Mouse (Mus musculus) hindbrain, embryonic 15.5 days (tissue): Measurements from ENCODE around the gene Pold1. TPM values are rescaled to one million over a fixed set of nuclear protein-coding genes. Genes with fewer than 3 reads are reported as not detected.

Experiments used
- ATAC-seq: fragments of 200-750 bp; cut with Nextera tagmentation; 2 replicates; pipeline ENCODE4 v1.8.0; 2017; ENCODE audit warnings: low read depth, moderate number of reproducible peaks, moderate TSS enrichment; ENCODE audit not compliant: low FRiP score
- H3K27ac ChIP-seq: fragments of 300-500 bp; sonication (generic); replicated peaks from 2 replicates; pipeline ENCODE4 v1.5.1; 2015; ENCODE audit warnings: mild to moderate bottlenecking, inconsistent platforms
- H3K27me3 ChIP-seq: fragments of 300-500 bp; sonication (generic); 2 replicates; pipeline ENCODE4 v1.6.1; 2015; ENCODE audit warnings: control low read depth, inconsistent platforms
- H3K36me3 ChIP-seq: fragments of 300-500 bp; sonication (generic); 2 replicates; pipeline ENCODE4 v1.6.1; 2015; ENCODE audit warnings: control low read depth, inconsistent platforms
- H3K4me1 ChIP-seq: fragments of 300-500 bp; sonication (generic); replicated peaks from 2 replicates; pipeline ENCODE4 v1.6.1; 2015; ENCODE audit warnings: control low read depth, inconsistent platforms
- H3K4me2 ChIP-seq: fragments of 300-500 bp; sonication (generic); 2 replicates; pipeline ENCODE4 v1.6.1; 2015; ENCODE audit warnings: moderate library complexity, mild to moderate bottlenecking, inconsistent platforms
- H3K4me3 ChIP-seq: fragments of 300-500 bp; sonication (generic); 2 replicates; pipeline ENCODE4 v1.5.1; 2015; ENCODE audit warnings: mild to moderate bottlenecking, inconsistent platforms
- H3K9ac ChIP-seq: fragments of 300-500 bp; sonication (generic); 2 replicates; pipeline ENCODE4 v1.6.1; 2015; ENCODE audit warnings: inconsistent platforms
- H3K9me3 ChIP-seq: fragments of 300-500 bp; sonication (generic); 2 replicates; pipeline ENCODE4 v1.6.1; 2016; ENCODE audit warnings: control low read depth, inconsistent platforms
- WGBS: fragments of 180-500 bp; shearing (Covaris S2); methylation state at CpG from one replicate; pipeline ENCODE4 v1.1.7; 2015; 5-methylcytosine and 5-hydroxymethylcytosine counted together
- polyA plus RNA-seq: library from polyadenylated mRNA; unstranded; fragments of >200 nt; fragmentation: Nextera tagmentation; extraction: Ambion mirVana; gene quantifications from 2 replicates; pipeline ENCODE4 v1.2.1, GENCODE M21; 2015

Pold1 gene
- polyA plus RNA-seq, 1 experiment from 2014 or later, result 29.4 TPM

DNA sequence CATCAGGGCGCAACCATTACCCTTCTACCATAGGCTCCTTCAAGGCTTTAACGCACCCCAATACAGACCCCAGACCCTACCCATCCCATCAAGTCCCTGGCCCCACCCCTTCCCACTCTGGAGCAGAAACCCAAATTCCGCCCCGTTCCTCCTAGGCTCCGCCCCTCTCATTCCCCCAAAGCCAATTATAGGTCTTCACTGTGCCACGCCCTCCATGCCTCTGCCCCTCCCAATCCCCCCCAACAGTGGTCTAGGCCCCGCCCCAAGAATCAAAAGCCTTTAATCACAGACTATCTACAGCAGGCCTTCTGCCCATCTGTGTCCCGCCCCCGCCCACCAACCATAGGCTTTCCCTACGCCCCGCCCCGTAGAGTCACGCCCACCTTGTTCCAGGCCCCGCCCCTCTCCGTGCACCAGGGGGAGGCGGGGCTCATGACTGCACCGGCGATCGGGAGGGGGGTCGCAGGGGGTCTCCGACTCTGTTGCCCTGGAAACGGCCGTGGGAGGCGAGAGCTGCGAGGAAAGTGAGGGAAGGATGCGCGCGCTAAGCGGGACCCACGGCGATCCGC, 4.6 kb upstream of the Pold1 start:
- Histone ChIP-seq H3K27ac (peak overlapping the region; percentile 88), H3K36me3 (peaks cover 13% of the 10 kb centered on the region), H3K4me1 (peaks cover 18% of the 10 kb centered on the region), H3K9me3 (no peaks in the 10 kb centered on the region), H3K4me2 (peak overlapping the region; percentile 83), H3K4me3 (peak overlapping the region; percentile 97), H3K27me3 (no peaks in the 10 kb centered on the region), H3K9ac (peak overlapping the region; percentile 48)
- WGBS, result under 1% methylated on average over 32 of the region's 32 CpGs
- ATAC-seq, result peak; percentile 70

DNA sequence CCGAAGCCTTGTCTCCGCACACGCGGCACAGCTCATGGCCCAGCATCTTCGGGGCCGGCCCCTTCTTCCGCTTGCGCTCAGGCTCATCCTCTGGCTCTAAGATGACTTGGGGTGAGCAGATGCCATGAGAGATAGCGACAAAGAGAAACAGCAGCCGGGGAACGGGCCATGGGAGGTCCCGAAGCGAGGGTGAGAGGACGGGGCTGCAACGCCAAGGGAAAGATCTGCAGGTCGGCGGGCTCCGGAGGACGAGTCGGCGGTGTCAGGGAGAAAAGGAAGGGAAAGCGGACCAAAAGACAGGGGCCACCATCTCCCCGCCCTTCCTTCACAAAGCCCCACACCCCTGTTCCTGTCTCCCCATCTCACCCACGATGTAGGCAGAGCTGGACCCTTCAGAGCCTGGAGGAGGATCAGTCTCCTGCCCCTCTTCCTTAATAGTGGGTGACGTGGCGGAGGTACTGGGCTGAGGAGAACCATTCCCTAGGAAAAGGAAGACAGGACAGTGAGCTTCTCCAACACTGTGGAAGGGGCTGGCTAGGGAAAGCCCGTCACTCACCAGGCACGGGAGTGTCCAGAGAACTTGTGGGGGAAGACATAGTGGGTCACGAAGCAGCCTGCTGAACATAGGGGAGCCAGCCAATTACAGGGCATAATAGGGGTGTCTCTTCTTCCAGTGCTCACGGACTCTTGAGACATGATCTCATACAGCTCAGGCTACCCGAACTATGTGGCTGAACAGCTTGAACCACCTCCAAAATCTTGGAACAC, 3.7 kb upstream of the Pold1 start:
- peaks cover 13% of the 10 kb centered on the region for H3K36me3 ChIP-seq
- H3K27me3 ChIP-seq, result no peaks in the 10 kb centered on the region
- 0 out of 2 replicates have a peak overlapping the region, but pooled peaks have one; percentile 88 for H3K27ac ChIP-seq
- no peaks in the 10 kb centered on the region for H3K9me3 ChIP-seq
- peaks cover 27% of the 10 kb centered on the region for H3K4me1 ChIP-seq
- H3K9ac ChIP-seq, result no peak overlapping the region
- 88% methylated on average over 31 of the region's 31 CpGs for WGBS
- peak overlapping the region; percentile 83 for H3K4me2 ChIP-seq
- H3K4me3 ChIP-seq, result peak overlapping the region; percentile 97
- no peak for ATAC-seq

GRCm38 (mm10) chr7:44551731-44552130, 3.1 kb upstream of the Pold1 start:
- H3K4me3 ChIP-seq, result no peak overlapping the region
- WGBS, result 82% methylated on average over 21 of the region's 22 CpGs
- H3K4me2 ChIP-seq, result no peak overlapping the region

GRCm38 (mm10) chr7:44551301-44551700, 2.7 kb upstream of the Pold1 start:
- peaks cover 28% of the 10 kb centered on the region for H3K4me1 ChIP-seq
- no peak overlapping the region for H3K4me3 ChIP-seq
- no peak overlapping the region for H3K4me2 ChIP-seq
- H3K9ac ChIP-seq, result no peak overlapping the region
- no peaks in the 10 kb centered on the region for H3K27me3 ChIP-seq
- peaks cover 13% of the 10 kb centered on the region for H3K36me3 ChIP-seq
- ATAC-seq, result no peak
- WGBS, result 97% methylated on average over 21 of the region's 21 CpGs
- H3K27ac ChIP-seq, result no peak overlapping the region
- H3K9me3 ChIP-seq, result no peaks in the 10 kb centered on the region

More at GRCm38 (mm10) chr7:44551731-44552130, 3.1 kb upstream of the Pold1 start:
- H3K9ac ChIP-seq, result no peak overlapping the region
- peaks cover 13% of the 10 kb centered on the region for H3K36me3 ChIP-seq
- no peaks in the 10 kb centered on the region for H3K9me3 ChIP-seq
- ATAC-seq, result no peak
- no peak overlapping the region for H3K27ac ChIP-seq
- H3K4me1 ChIP-seq, result peaks cover 28% of the 10 kb centered on the region
- no peaks in the 10 kb centered on the region for H3K27me3 ChIP-seq

- no peak overlapping the region for H3K9ac ChIP-seq
- peaks cover 13% of the 10 kb centered on the region for H3K36me3 ChIP-seq
- 97% methylated on average over 12 of the region's 12 CpGs for WGBS
- no peak overlapping the region for H3K4me2 ChIP-seq
- H3K4me3 ChIP-seq, result no peak overlapping the region
- peaks cover 28% of the 10 kb centered on the region for H3K4me1 ChIP-seq
- H3K27me3 ChIP-seq, result no peaks in the 10 kb centered on the region
- H3K27ac ChIP-seq, result no peak overlapping the region
- no peak for ATAC-seq
- no peaks in the 10 kb centered on the region for H3K9me3 ChIP-seq
These were observed 1.7 kb upstream of the Pold1 start for GRCm38 (mm10) chr7:44550409-44550678.

GRCm38 (mm10) chr7:44549621-44550408, 1.2 kb upstream of the Pold1 start:
- H3K4me2 ChIP-seq, result no peak overlapping the region
- ATAC-seq, result no peak
- peaks cover 13% of the 10 kb centered on the region for H3K36me3 ChIP-seq
- no peak overlapping the region for H3K27ac ChIP-seq
- H3K9ac ChIP-seq, result no peak overlapping the region
- no peaks in the 10 kb centered on the region for H3K27me3 ChIP-seq
- H3K4me3 ChIP-seq, result no peak overlapping the region
- peaks cover 28% of the 10 kb centered on the region for H3K4me1 ChIP-seq
- no peaks in the 10 kb centered on the region for H3K9me3 ChIP-seq
- 94% methylated on average over 23 of the region's 23 CpGs for WGBS

- Histone ChIP-seq H3K9ac (peak overlapping the region; percentile 56), H3K4me1 (peaks cover 18% of the 10 kb centered on the region), H3K27me3 (no peaks in the 10 kb centered on the region), H3K4me3 (peak overlapping the region; percentile 62), H3K27ac (no peak overlapping the region), H3K4me2 (peak overlapping the region; percentile 99), H3K36me3 (peaks cover 13% of the 10 kb centered on the region), H3K9me3 (no peaks in the 10 kb centered on the region)
- no peak for ATAC-seq
- 22% methylated on average over 5 of the region's 5 CpGs for WGBS
These were observed 924 bp downstream of the Pold1 start for GRCm38 (mm10) chr7:44547725-44548124.

GRCm38 (mm10) chr7:44547041-44547440, 1.6 kb downstream of the Pold1 start:
- ATAC-seq, result no peak
- Histone ChIP-seq H3K9ac (no peak overlapping the region), H3K4me2 (peak overlapping the region; percentile 99; the same call in 1 of the 2 replicates), H3K4me1 (peaks cover 13% of the 10 kb centered on the region), H3K9me3 (no peaks in the 10 kb centered on the region), H3K36me3 (peaks cover 12% of the 10 kb centered on the region), H3K27ac (no peak overlapping the region), H3K4me3 (no peak overlapping the region), H3K27me3 (no peaks in the 10 kb centered on the region)
- 95% methylated on average over 13 of the region's 13 CpGs for WGBS

DNA sequence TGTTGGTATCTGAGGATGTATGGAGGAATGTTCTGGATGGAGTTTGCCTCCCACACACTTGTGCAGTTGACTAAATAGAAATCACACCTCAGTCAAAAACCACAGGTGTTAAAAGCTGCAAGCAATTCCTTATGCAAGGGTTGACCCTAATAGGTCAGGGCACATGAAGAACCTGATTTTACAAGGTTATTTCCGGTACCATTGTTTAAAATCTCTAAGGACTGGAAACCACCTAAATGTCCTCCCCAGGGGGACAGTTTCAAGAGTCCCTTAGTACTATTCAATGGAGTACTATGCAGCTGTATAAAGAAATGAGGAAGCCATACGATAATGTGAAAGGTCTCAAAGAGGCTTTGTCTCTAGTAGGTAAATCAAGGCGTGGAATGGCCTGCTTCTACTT, 2.4 kb downstream of the Pold1 start:
- Histone ChIP-seq H3K9me3 (no peaks in the 10 kb centered on the region), H3K4me2 (no peak overlapping the region), H3K27me3 (no peaks in the 10 kb centered on the region), H3K36me3 (peaks cover 9% of the 10 kb centered on the region), H3K4me3 (no peak overlapping the region), H3K4me1 (peaks cover 13% of the 10 kb centered on the region), H3K9ac (no peak overlapping the region), H3K27ac (no peak overlapping the region)
- no peak for ATAC-seq
- WGBS, result 98% methylated on average over 3 of the region's 3 CpGs

DNA sequence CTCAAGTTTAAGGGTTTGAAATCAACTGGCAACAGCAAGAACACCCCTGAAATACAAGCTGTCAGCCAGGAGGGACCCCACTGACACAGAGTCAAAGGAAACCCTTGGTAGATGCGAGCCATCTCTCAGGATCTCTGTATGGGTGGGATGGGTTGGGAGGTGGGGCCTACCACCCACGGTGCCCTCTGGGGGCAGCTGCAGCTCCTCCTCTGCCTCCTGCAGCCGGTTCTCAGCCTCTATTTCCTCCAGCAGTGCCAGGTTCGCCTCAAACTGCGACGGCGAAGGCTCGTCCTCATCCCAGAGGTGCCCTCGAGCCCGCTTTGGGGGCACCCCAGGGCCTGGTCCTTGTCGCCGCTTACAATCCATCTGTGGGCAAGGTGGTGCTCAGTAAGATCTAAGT, 5.6 kb downstream of the Pold1 start:
- Histone ChIP-seq H3K27ac (no peak overlapping the region), H3K9me3 (no peaks in the 10 kb centered on the region), H3K4me2 (no peak overlapping the region), H3K4me3 (no peak overlapping the region), H3K27me3 (no peaks in the 10 kb centered on the region), H3K36me3 (peaks cover 6% of the 10 kb centered on the region; the same call in 1 of the 2 replicates), H3K9ac (no peak overlapping the region), H3K4me1 (peaks cover 8% of the 10 kb centered on the region)
- WGBS, result 76% methylated on average over 12 of the region's 12 CpGs
- ATAC-seq, result no peak

- Histone ChIP-seq H3K27me3 (no peaks in the 10 kb centered on the region), H3K9me3 (no peaks in the 10 kb centered on the region), H3K4me2 (no peak overlapping the region), H3K27ac (no peak overlapping the region), H3K4me1 (peaks cover 3% of the 10 kb centered on the region), H3K9ac (no peak overlapping the region), H3K36me3 (peaks cover 6% of the 10 kb centered on the region; the same call in 1 of the 2 replicates), H3K4me3 (no peak overlapping the region)
- no peak for ATAC-seq
- 96% methylated on average over 11 of the region's 11 CpGs for WGBS
These were observed 6.1 kb downstream of the Pold1 start for GRCm38 (mm10) chr7:44542555-44542954.
